Mouse (Mus musculus): ENCODE results near the gene Usp29. TPM values are rescaled to one million over a fixed set of nuclear protein-coding genes. Genes with fewer than 3 reads are reported as not detected.

Usp29 gene
- polyA plus RNA-seq, 1 experiment from 2014 or later, result 6.8 TPM

DNA sequence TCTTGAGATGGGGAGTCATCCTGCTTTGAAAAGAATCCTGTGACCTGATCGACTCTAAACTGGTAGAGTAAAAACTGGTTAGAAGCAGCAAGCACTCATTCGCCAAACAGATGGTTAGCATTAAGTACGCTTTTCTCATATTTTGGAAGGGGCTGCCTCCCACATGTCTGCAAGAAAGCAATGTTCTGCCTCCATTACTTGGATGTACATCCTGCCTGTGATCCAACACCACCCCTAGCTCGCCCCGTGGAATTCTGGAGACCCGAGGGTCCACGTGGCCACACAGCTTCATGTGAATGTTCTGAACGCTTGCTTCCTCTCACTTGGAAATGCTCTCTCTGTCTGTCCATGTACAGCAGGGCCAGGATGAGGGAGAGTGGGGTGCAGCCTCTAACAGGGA, 173.1 kb downstream of the Usp29 start:
- Histone ChIP-seq H3K27me3 (replicated peaks; ENCODE audit: control insufficient read depth, insufficient read depth, low read length) (no peaks in the 10 kb centered on the region), H3K4me1 (replicated peaks; ENCODE audit: control insufficient read depth, insufficient read depth, low read length) (no peaks in the 10 kb centered on the region), H3K27ac (ENCODE audit: low read depth) (no peak overlapping the region), H3K4me3 (ENCODE audit: low read depth, low read length) (no peak overlapping the region), H3K9me3 (ENCODE audit: control insufficient read depth, low read length) (no peaks in the 10 kb centered on the region), H3K4me2 (ENCODE audit: low read length) (no peak overlapping the region), H3K9ac (ENCODE audit: low read length) (no peak overlapping the region), H3K36me3 (ENCODE audit: control insufficient read depth, insufficient read depth, low read length) (no peaks in the 10 kb centered on the region)
- 75% methylated on average over 8 of the region's 8 CpGs for WGBS
- DNase-seq (ENCODE audit: low spot score) (no peak), ATAC-seq (replicated peaks; ENCODE audit: low FRiP score, low TSS enrichment, low read depth) (no peak)

DNA sequence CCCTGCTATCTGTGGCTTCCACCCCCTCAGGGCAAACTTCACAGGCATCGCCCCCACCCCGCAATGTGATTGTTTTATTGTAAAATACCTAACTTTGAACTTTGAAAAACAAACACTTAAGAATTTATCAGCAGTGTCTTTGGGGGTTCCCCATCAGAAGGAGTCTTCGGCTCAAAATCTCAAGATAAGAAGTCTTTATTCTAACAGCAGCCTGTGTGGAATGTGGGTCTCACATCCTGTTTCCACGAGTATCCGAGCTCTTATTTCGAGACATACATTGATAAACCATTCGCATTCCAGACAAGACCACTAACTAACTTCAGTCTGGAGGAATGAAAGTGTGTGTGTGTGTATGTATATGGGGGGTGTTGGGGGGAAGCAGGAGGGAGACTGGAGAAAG, 180.1 kb downstream of the Usp29 start:
- H3K4me1 ChIP-seq (replicated peaks; ENCODE audit: control insufficient read depth, insufficient read depth, low read length), result peaks cover 37% of the 10 kb centered on the region
- no peak overlapping the region for H3K4me2 ChIP-seq (ENCODE audit: low read length)
- no peaks in the 10 kb centered on the region for H3K27me3 ChIP-seq (replicated peaks; ENCODE audit: control insufficient read depth, insufficient read depth, low read length)
- WGBS, result 8% methylated on average over 7 of the region's 7 CpGs
- DNase-seq (ENCODE audit: low spot score) (no peak), ATAC-seq (replicated peaks; ENCODE audit: low FRiP score, low TSS enrichment, low read depth) (no peak; the same call in 1 of the 2 replicates)
- peak overlapping the region; percentile 47; the same call in 1 of the 2 replicates for H3K27ac ChIP-seq (ENCODE audit: low read depth)
- no peaks in the 10 kb centered on the region for H3K36me3 ChIP-seq (ENCODE audit: control insufficient read depth, insufficient read depth, low read length)
- H3K4me3 ChIP-seq (ENCODE audit: low read depth, low read length), result no peak overlapping the region
- H3K9me3 ChIP-seq (ENCODE audit: control insufficient read depth, low read length), result no peaks in the 10 kb centered on the region
- no peak overlapping the region for H3K9ac ChIP-seq (ENCODE audit: low read length)

DNA sequence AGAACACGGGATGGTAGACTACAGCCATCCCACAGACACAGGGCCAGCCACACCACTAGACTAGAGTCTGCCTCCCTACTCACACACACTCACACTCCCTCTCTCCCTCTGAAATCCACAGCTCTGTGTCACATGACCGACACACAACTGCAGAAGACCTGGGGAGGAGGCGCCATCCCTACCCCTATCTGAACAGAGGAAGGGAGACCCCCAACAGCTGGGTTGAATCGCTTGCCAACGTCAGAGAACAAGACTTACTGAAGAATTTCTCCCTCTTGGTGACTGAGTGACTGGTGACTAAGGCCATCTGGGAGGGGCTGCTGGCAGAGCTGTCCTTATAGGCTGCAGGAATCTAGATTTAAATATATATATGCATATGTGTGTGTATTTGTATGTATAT, 181.4 kb downstream of the Usp29 start:
- H3K4me1 ChIP-seq (replicated peaks; ENCODE audit: control insufficient read depth, insufficient read depth, low read length), result peaks cover 41% of the 10 kb centered on the region
- no peaks in the 10 kb centered on the region for H3K9me3 ChIP-seq (ENCODE audit: control insufficient read depth, low read length)
- WGBS, result 69% methylated on average over 5 of the region's 5 CpGs
- ATAC-seq (replicated peaks; ENCODE audit: low FRiP score, low TSS enrichment, low read depth) (no peak), DNase-seq (ENCODE audit: low spot score) (no peak)
- H3K4me2 ChIP-seq (ENCODE audit: low read length), result no peak overlapping the region
- no peak overlapping the region for H3K27ac ChIP-seq (ENCODE audit: low read depth)
- H3K27me3 ChIP-seq (replicated peaks; ENCODE audit: control insufficient read depth, insufficient read depth, low read length), result no peaks in the 10 kb centered on the region
- H3K4me3 ChIP-seq (ENCODE audit: low read depth, low read length), result no peak overlapping the region
- H3K36me3 ChIP-seq (ENCODE audit: control insufficient read depth, insufficient read depth, low read length), result no peaks in the 10 kb centered on the region
- H3K9ac ChIP-seq (ENCODE audit: low read length), result no peak overlapping the region

DNA sequence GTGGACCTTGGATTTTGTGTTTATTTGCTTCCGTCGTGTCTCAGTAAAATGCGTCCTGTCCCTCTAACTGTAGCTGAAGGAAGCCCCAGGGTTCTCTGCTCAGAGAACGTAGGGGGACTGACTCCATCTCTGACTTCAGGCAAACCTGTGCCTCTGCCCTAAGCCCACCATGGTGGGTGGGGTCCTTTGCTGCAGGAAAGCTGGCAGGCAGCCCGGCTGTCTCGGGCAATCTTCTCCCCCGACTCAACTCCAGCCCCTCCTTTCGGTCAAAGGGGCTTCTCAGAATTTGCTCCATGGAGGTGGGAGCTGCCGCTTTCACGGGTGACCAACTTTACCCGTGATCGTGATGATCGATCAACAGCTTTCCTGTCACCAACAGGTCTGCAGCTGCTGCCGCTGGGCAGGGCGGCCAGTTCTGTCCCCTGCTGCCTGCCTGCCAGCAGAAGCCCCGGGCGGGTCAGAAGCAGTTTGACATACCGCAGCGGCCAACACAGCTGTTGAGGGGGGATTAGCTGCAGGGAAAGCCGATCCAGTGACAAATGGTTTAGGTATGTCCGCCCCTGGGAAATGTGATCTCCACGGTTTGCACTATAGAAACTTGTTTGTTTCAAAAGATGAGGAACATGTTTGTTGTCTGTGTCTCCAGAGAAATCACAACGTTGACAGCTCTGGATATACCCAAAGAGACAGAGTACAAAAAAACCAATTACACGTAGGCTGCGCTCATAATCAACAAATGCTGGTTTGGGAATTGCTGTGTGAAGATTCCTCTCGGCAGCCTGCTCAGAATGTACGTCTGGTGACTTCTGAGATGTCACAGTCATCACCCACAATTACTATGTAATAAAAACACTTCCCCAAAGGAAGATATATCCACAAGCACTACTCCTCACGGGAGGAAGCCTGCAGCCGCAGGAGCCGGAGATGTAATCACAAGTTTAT, 183.3 kb downstream of the Usp29 start:
- 6% methylated on average over 30 of the region's 30 CpGs for WGBS
- peak overlapping the region; percentile 81 for H3K27ac ChIP-seq (ENCODE audit: low read depth)
- H3K4me1 ChIP-seq (replicated peaks; ENCODE audit: control insufficient read depth, insufficient read depth, low read length), result peaks cover 47% of the 10 kb centered on the region
- H3K4me3 ChIP-seq (ENCODE audit: low read depth, low read length), result peak overlapping the region; percentile 14
- H3K36me3 ChIP-seq (ENCODE audit: control insufficient read depth, insufficient read depth, low read length), result no peaks in the 10 kb centered on the region
- ATAC-seq (replicated peaks; ENCODE audit: low FRiP score, low TSS enrichment, low read depth), result 0 out of 2 replicates have a peak, but pooled peaks have one; percentile 7
- peak overlapping the region; percentile 45 for H3K4me2 ChIP-seq (ENCODE audit: low read length)
- no peaks in the 10 kb centered on the region for H3K27me3 ChIP-seq (replicated peaks; ENCODE audit: control insufficient read depth, insufficient read depth, low read length)
- H3K9ac ChIP-seq (ENCODE audit: low read length), result peak overlapping the region; percentile 13; the same call in 1 of the 2 replicates
- DNase-seq (ENCODE audit: low spot score), result peak; percentile 78
- H3K9me3 ChIP-seq (ENCODE audit: control insufficient read depth, low read length), result no peaks in the 10 kb centered on the region

DNA sequence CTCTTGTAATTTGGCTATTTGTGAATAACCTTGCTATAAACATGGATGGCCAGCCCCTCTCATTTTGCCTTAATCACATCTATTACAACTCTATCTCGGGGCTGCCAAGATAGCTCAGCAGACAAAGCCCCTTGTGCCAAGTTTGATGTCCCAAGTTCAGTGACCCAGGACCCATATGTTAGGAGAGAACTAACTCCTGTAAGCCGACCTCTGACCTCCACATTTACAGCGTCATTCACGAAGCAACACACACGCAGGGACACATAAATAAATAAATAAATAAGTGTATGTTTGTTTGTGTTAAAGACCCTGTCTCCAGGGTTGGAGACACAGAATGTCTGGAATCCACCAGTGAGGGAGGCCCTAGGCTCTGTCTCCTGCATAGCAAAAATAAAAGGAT, 186.7 kb downstream of the Usp29 start:
- Histone ChIP-seq H3K4me2 (ENCODE audit: low read length) (no peak overlapping the region), H3K36me3 (ENCODE audit: control insufficient read depth, insufficient read depth, low read length) (no peaks in the 10 kb centered on the region), H3K27ac (ENCODE audit: low read depth) (no peak overlapping the region), H3K4me3 (ENCODE audit: low read depth, low read length) (no peak overlapping the region), H3K9me3 (ENCODE audit: control insufficient read depth, low read length) (no peaks in the 10 kb centered on the region), H3K27me3 (replicated peaks; ENCODE audit: control insufficient read depth, insufficient read depth, low read length) (no peaks in the 10 kb centered on the region), H3K9ac (ENCODE audit: low read length) (no peak overlapping the region), H3K4me1 (replicated peaks; ENCODE audit: control insufficient read depth, insufficient read depth, low read length) (peaks cover 36% of the 10 kb centered on the region)
- WGBS, result 63% methylated on average over 5 of the region's 5 CpGs
- ATAC-seq (replicated peaks; ENCODE audit: low FRiP score, low TSS enrichment, low read depth), result no peak
- DNase-seq (ENCODE audit: low spot score), result no peak

DNA sequence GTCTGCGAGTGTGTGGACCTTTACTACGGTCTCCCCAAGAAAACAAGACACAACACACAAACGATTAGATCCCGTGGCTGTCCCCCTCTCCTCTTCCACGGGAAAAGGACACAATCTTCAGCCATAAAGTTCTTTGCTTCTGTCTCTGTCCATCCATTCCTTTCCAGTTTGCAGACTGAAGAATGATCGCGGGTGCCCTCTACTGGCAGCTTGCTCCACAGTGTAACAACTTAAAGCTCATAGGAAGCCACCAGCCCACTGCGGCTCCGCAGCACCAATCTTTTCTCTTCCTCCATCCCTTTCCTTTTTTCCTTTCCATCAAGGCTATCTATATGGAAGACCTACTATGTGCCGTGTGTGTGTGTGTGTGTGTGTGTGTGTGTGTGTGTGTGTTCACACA, 187.9 kb downstream of the Usp29 start:
- Histone ChIP-seq H3K27ac (ENCODE audit: low read depth) (no peak overlapping the region), H3K4me3 (ENCODE audit: low read depth, low read length) (no peak overlapping the region)
- WGBS, result 10% methylated on average over 10 of the region's 10 CpGs

DNA sequence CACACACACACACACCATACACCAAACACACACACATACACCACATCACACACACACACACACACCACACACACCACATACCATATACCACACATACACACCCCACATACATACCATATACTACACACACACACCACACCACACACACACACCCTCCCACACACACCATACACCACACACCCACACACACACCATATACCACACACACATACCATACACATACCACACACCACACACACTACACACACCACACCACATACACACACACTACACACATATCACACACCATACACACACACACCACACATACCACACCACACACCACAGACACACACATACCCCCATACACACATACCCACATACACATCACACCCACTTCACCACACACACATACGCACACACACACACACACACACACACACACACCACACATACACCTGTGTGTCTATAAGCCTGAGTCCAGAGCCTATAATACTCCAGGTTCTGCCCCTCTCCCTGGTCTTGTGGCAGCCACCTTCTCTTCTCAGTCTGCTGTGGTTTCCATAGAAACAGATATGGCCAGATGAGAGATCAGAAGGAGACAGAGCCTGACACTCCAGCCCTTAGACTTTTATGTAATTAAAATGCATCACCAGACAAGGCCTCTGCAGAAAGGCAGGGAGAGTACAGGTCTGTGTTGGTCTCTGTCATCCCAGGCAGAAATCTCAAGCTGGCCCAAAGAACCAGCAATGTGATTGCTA, 188.9 kb downstream of the Usp29 start:
- 85% methylated on average over 1 of the region's 1 CpGs for WGBS
- Histone ChIP-seq H3K4me3 (ENCODE audit: low read depth, low read length) (no peak overlapping the region), H3K4me1 (replicated peaks; ENCODE audit: control insufficient read depth, insufficient read depth, low read length) (peaks cover 19% of the 10 kb centered on the region), H3K36me3 (ENCODE audit: control insufficient read depth, insufficient read depth, low read length) (no peaks in the 10 kb centered on the region), H3K4me2 (ENCODE audit: low read length) (no peak overlapping the region), H3K9me3 (ENCODE audit: control insufficient read depth, low read length) (no peaks in the 10 kb centered on the region), H3K27me3 (replicated peaks; ENCODE audit: control insufficient read depth, insufficient read depth, low read length) (no peaks in the 10 kb centered on the region), H3K9ac (ENCODE audit: low read length) (no peak overlapping the region), H3K27ac (ENCODE audit: low read depth) (no peak overlapping the region)
- peak; percentile 51 for ATAC-seq (replicated peaks; ENCODE audit: low FRiP score, low TSS enrichment, low read depth)
- DNase-seq (ENCODE audit: low spot score), result no peak

More for the DNA sequence above, 187.9 kb downstream of the Usp29 start:
- peak; percentile 97 for DNase-seq (ENCODE audit: low spot score)
- Histone ChIP-seq H3K9ac (ENCODE audit: low read length) (no peak overlapping the region), H3K9me3 (ENCODE audit: control insufficient read depth, low read length) (no peaks in the 10 kb centered on the region), H3K4me1 (replicated peaks; ENCODE audit: control insufficient read depth, insufficient read depth, low read length) (peaks cover 30% of the 10 kb centered on the region), H3K4me2 (ENCODE audit: low read length) (no peak overlapping the region), H3K27me3 (replicated peaks; ENCODE audit: control insufficient read depth, insufficient read depth, low read length) (no peaks in the 10 kb centered on the region), H3K36me3 (ENCODE audit: control insufficient read depth, insufficient read depth, low read length) (no peaks in the 10 kb centered on the region)
- ATAC-seq (replicated peaks; ENCODE audit: low FRiP score, low TSS enrichment, low read depth), result peak; percentile 61

DNA sequence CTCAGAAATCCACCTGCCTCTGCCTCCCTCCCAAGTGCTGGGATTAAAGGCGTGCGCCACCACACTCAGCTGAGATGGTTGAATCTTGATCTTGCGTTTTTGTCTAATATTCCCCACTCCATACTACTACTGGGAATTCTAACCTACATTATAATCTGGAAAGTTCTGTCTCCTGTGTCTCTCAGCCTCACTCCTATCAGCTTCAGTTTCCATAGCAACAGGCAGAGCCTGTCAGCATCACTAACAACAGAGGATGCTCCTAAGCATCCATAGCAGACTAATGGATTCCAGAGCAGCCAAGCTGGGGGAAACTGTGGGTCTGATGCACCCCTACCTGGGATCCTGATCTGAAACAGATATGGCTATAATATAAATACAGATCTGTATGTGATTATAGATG, 193.1 kb downstream of the Usp29 start:
- no peaks in the 10 kb centered on the region for H3K9me3 ChIP-seq (ENCODE audit: control insufficient read depth, low read length)
- no peak overlapping the region for H3K27ac ChIP-seq (ENCODE audit: low read depth)
- H3K4me3 ChIP-seq (ENCODE audit: low read depth, low read length), result no peak overlapping the region
- 94% methylated on average over 3 of the region's 3 CpGs for WGBS
- H3K4me2 ChIP-seq (ENCODE audit: low read length), result no peak overlapping the region
- ATAC-seq (replicated peaks; ENCODE audit: low FRiP score, low TSS enrichment, low read depth) (no peak), DNase-seq (ENCODE audit: low spot score) (no peak)
- no peaks in the 10 kb centered on the region for H3K4me1 ChIP-seq (replicated peaks; ENCODE audit: control insufficient read depth, insufficient read depth, low read length)
- no peaks in the 10 kb centered on the region for H3K36me3 ChIP-seq (ENCODE audit: control insufficient read depth, insufficient read depth, low read length)
- H3K27me3 ChIP-seq (replicated peaks; ENCODE audit: control insufficient read depth, insufficient read depth, low read length), result no peaks in the 10 kb centered on the region
- H3K9ac ChIP-seq (ENCODE audit: low read length), result no peak overlapping the region
